Mouse (Mus musculus) hindbrain, embryonic 12.5 days (tissue): ENCODE measurements around the gene Inpp5e. TPM values are rescaled to one million over a fixed set of nuclear protein-coding genes. Genes with fewer than 3 reads are reported as not detected.

Experiments used
- ATAC-seq: fragments of 200-750 bp; cut with Nextera tagmentation; 2 replicates; pipeline ENCODE4 v1.8.0; 2017; ENCODE audit warnings: moderate TSS enrichment; ENCODE audit not compliant: low FRiP score
- H3K27ac ChIP-seq: fragments of 300-500 bp; sonication (generic); 2 replicates; pipeline ENCODE4 v1.5.1; 2016; ENCODE audit warnings: mild to moderate bottlenecking
- H3K27me3 ChIP-seq: fragments of 300-500 bp; sonication (generic); 2 replicates; pipeline ENCODE4 v1.6.1; 2016; ENCODE audit warnings: mild to moderate bottlenecking
- H3K36me3 ChIP-seq: fragments of 300-500 bp; sonication (generic); 2 replicates; pipeline ENCODE4 v1.6.1; 2016; ENCODE audit warnings: mild to moderate bottlenecking
- H3K4me1 ChIP-seq: fragments of 300-500 bp; sonication (generic); 2 replicates; pipeline ENCODE4 v1.6.1; 2016
- H3K4me2 ChIP-seq: fragments of 300-500 bp; sonication (generic); replicated peaks from 2 replicates; pipeline ENCODE4 v1.6.1; 2016; ENCODE audit warnings: mild to moderate bottlenecking
- H3K4me3 ChIP-seq: fragments of 300-500 bp; sonication (generic); 2 replicates; pipeline ENCODE4 v1.5.1; 2016; ENCODE audit warnings: mild to moderate bottlenecking
- H3K9ac ChIP-seq: fragments of 300-500 bp; sonication (generic); 2 replicates; pipeline ENCODE4 v1.6.1; 2016; ENCODE audit warnings: mild to moderate bottlenecking, moderate library complexity
- H3K9me3 ChIP-seq: fragments of 300-500 bp; sonication (generic); replicated peaks from 2 replicates; pipeline ENCODE4 v1.6.1; 2016; ENCODE audit warnings: mild to moderate bottlenecking
- WGBS: fragments of 180-500 bp; shearing (Covaris S2); methylation state at CpG from one replicate; pipeline ENCODE4 v1.1.7; 2016; 5-methylcytosine and 5-hydroxymethylcytosine counted together
- polyA plus RNA-seq: library from polyadenylated mRNA; unstranded; fragments of >200 nt; fragmentation: Nextera tagmentation; extraction: Ambion mirVana; gene quantifications from 2 replicates; pipeline ENCODE4 v1.2.1, GENCODE M21; 2016

The Inpp5e gene
- 31.4 and 35.4 TPM in 2 replicates for polyA plus RNA-seq

GRCm38 (mm10) chr2:26408515-26409356 lies at the start of gene Inpp5e:
Gene Inpp5e, minus strand, starts transcription at chr2:26409203.
- H3K36me3 ChIP-seq: peaks cover 51% of the 10 kb centered on the region
- H3K4me1 ChIP-seq: peaks cover 40% of the 10 kb centered on the region
- ATAC-seq: peak; percentile 96
- H3K4me2 ChIP-seq: peak within 1 kb of the TSS; percentile 97
- H3K27me3 ChIP-seq: no peaks in the 10 kb centered on the region
- peak within 1 kb of the TSS; percentile 86 for H3K4me3 ChIP-seq
- H3K9me3 ChIP-seq: no peaks in the 10 kb centered on the region
- peak within 1 kb of the TSS; percentile 95 for H3K9ac ChIP-seq
- peak within 1 kb of the TSS; percentile 70 for H3K27ac ChIP-seq
- 2% methylated on average over 53 of the region's 57 CpGs for WGBS

GRCm38 (mm10) chr2:26458402-26459124 lies 49.6 kb upstream of the Inpp5e start:
- ATAC-seq: no peak
- 38% methylated on average over 7 of the region's 7 CpGs for WGBS
- Histone ChIP-seq H3K36me3 (peaks cover 49% of the 10 kb centered on the region), H3K9ac (no peak overlapping the region), H3K27me3 (no peaks in the 10 kb centered on the region), H3K9me3 (no peaks in the 10 kb centered on the region), H3K4me2 (no peak overlapping the region), H3K4me3 (no peak overlapping the region), H3K27ac (peak overlapping the region; percentile 32; the same call in 1 of the 2 replicates), H3K4me1 (peaks cover 8% of the 10 kb centered on the region; the same call in 1 of the 2 replicates)

- Histone ChIP-seq H3K4me2 (no peak overlapping the region), H3K9me3 (no peaks in the 10 kb centered on the region), H3K27me3 (no peaks in the 10 kb centered on the region), H3K9ac (no peak overlapping the region), H3K4me3 (no peak overlapping the region), H3K36me3 (no peaks in the 10 kb centered on the region), H3K27ac (no peak overlapping the region), H3K4me1 (peaks cover 23% of the 10 kb centered on the region)
- WGBS: 27% methylated on average over 5 of the region's 5 CpGs
- ATAC-seq: no peak
These were observed 40.4 kb upstream of the Inpp5e start for GRCm38 (mm10) chr2:26449121-26450060.

- H3K4me2 ChIP-seq: no peak overlapping the region
- ATAC-seq: no peak
- H3K9ac ChIP-seq: 0 out of 2 replicates have a peak overlapping the region, but pooled peaks have one; percentile 0
- H3K36me3 ChIP-seq: no peaks in the 10 kb centered on the region
- H3K4me3 ChIP-seq: no peak overlapping the region
- H3K9me3 ChIP-seq: no peaks in the 10 kb centered on the region
- peaks cover 39% of the 10 kb centered on the region for H3K4me1 ChIP-seq
- H3K27me3 ChIP-seq: no peaks in the 10 kb centered on the region
- 73% methylated on average over 1 of the region's 1 CpGs for WGBS
- H3K27ac ChIP-seq: no peak overlapping the region
These were observed 38.4 kb upstream of the Inpp5e start for GRCm38 (mm10) chr2:26447451-26447850.

- peak overlapping the region; percentile 88 for H3K4me3 ChIP-seq
- no peaks in the 10 kb centered on the region for H3K27me3 ChIP-seq
- 73% methylated on average over 4 of the region's 4 CpGs for WGBS
- H3K4me2 ChIP-seq: peak overlapping the region; percentile 73
- H3K4me1 ChIP-seq: peaks cover 39% of the 10 kb centered on the region
- 0 out of 2 replicates have a peak overlapping the region, but pooled peaks have one; percentile 90 for H3K27ac ChIP-seq
- peak overlapping the region; percentile 82; the same call in 1 of the 2 replicates for H3K9ac ChIP-seq
- no peak for ATAC-seq
- peaks cover 2% of the 10 kb centered on the region for H3K36me3 ChIP-seq
- no peaks in the 10 kb centered on the region for H3K9me3 ChIP-seq
These were observed 37.7 kb upstream of the Inpp5e start for GRCm38 (mm10) chr2:26446671-26447070.

GRCm38 (mm10) chr2:26445666-26446445 lies 36.9 kb upstream of the Inpp5e start:
- H3K27me3 ChIP-seq: no peaks in the 10 kb centered on the region
- peak overlapping the region; percentile 73 for H3K4me2 ChIP-seq
- WGBS: under 1% methylated on average over 44 of the region's 44 CpGs
- peaks cover 11% of the 10 kb centered on the region for H3K36me3 ChIP-seq
- ATAC-seq: peak; percentile 91
- H3K9ac ChIP-seq: peak overlapping the region; percentile 82
- peaks cover 39% of the 10 kb centered on the region for H3K4me1 ChIP-seq
- H3K9me3 ChIP-seq: no peaks in the 10 kb centered on the region
- peak overlapping the region; percentile 88 for H3K4me3 ChIP-seq
- peak overlapping the region; percentile 90 for H3K27ac ChIP-seq

GRCm38 (mm10) chr2:26444946-26445665 lies 36.1 kb upstream of the Inpp5e start, which contains the start of gene Sec16a:
Gene Sec16a, minus strand, starts transcription at chr2:26445216.
- no peaks in the 10 kb centered on the region for H3K9me3 ChIP-seq
- H3K27me3 ChIP-seq: no peaks in the 10 kb centered on the region
- H3K36me3 ChIP-seq: peaks cover 18% of the 10 kb centered on the region
- WGBS: under 1% methylated on average over 61 of the region's 61 CpGs
- peak within 1 kb of the TSS; percentile 90 for H3K27ac ChIP-seq
- H3K9ac ChIP-seq: peak within 1 kb of the TSS; percentile 87
- peaks cover 39% of the 10 kb centered on the region for H3K4me1 ChIP-seq
- peak within 1 kb of the TSS; percentile 88 for H3K4me3 ChIP-seq
- peak; percentile 92 for ATAC-seq
- H3K4me2 ChIP-seq: peak within 1 kb of the TSS; percentile 73

- H3K27ac ChIP-seq: peak overlapping the region; percentile 90; the same call in 1 of the 2 replicates
- no peaks in the 10 kb centered on the region for H3K27me3 ChIP-seq
- H3K9ac ChIP-seq: peak overlapping the region; percentile 87
- H3K4me3 ChIP-seq: peak overlapping the region; percentile 88
- WGBS: 5% methylated on average over 15 of the region's 15 CpGs
- H3K4me1 ChIP-seq: peaks cover 35% of the 10 kb centered on the region
- H3K36me3 ChIP-seq: peaks cover 25% of the 10 kb centered on the region
- H3K4me2 ChIP-seq: peak overlapping the region; percentile 65
- ATAC-seq: no peak
- no peaks in the 10 kb centered on the region for H3K9me3 ChIP-seq
These were observed 35.4 kb upstream of the Inpp5e start for GRCm38 (mm10) chr2:26444368-26444767.

- no peak for ATAC-seq
- Histone ChIP-seq H3K9ac (peak overlapping the region; percentile 87), H3K4me2 (peak overlapping the region; percentile 65), H3K27me3 (no peaks in the 10 kb centered on the region), H3K27ac (no peak overlapping the region), H3K4me3 (peak overlapping the region; percentile 88), H3K9me3 (no peaks in the 10 kb centered on the region), H3K36me3 (peaks cover 30% of the 10 kb centered on the region), H3K4me1 (peaks cover 35% of the 10 kb centered on the region)
- WGBS: 56% methylated on average over 3 of the region's 3 CpGs
These were observed 34.9 kb upstream of the Inpp5e start for GRCm38 (mm10) chr2:26443876-26444275.

GRCm38 (mm10) chr2:26442843-26443242 lies 33.8 kb upstream of the Inpp5e start:
- Histone ChIP-seq H3K4me3 (no peak overlapping the region), H3K4me2 (no peak overlapping the region), H3K9me3 (no peaks in the 10 kb centered on the region), H3K9ac (no peak overlapping the region), H3K4me1 (peaks cover 41% of the 10 kb centered on the region), H3K27me3 (no peaks in the 10 kb centered on the region), H3K27ac (no peak overlapping the region), H3K36me3 (peaks cover 41% of the 10 kb centered on the region)
- WGBS: 73% methylated on average over 1 of the region's 1 CpGs
- no peak for ATAC-seq
